Mouse (Mus musculus): ENCODE results near the gene Tram2.

Gene Tram2

DNA sequence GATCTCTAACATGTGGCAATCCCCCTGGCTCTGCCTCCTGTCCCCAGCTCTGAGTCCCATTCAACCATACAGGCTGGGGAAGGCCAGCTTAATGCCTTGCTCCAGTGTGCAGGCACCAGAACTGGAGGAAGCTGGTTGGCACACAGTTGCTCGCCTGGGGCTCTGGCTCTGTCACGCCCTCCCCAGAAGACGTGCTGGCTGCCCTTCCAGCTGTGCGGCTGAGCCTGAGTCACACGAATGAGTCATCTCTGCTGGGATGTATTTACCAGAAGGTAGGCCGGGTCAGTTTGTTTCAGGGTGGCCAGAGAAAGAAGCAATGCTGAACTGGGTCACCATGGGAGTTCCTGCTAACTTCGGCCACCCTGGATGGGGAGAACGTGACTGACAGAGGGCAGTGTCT lies 64.6 kb downstream of the Tram2 start:
- DNase-seq (ENCODE audit: low read depth, low spot score), result no peak

DNA sequence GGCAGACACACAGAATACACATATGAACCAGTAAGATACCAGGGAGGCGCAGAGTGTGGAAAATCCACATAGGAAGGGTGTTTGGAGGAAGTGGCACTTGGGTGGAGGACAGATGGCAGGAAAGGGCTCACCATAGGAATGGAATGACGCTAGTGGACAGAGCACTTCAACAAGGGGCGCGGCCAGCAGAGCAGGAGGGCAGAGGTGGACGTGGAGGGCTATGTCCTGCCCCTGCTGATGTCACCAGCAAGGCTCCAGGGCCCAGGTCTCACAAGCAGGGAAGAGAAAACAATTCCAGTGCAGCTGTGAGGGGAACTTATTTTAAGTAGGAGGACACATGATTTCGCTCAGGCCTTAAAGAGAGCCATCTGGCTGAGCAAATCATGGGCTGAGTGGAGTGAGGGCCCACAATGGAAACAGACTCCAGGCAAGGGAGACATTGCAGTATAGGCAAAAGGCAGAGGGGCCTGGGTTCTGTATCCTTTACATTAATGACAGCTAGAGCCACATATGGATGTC lies 68.7 kb downstream of the Tram2 start:
- DNase-seq (ENCODE audit: low read depth, low spot score), result no peak

GRCm38 (mm10) chr1:21008891-21009290 lies 70.1 kb downstream of the Tram2 start:
- no peak for DNase-seq (ENCODE audit: low read depth, low spot score)

GRCm38 (mm10) chr1:21007941-21008701 lies 70.9 kb downstream of the Tram2 start:
- no peak for DNase-seq (ENCODE audit: low read depth, low spot score)

GRCm38 (mm10) chr1:21006775-21007174 lies 72.3 kb downstream of the Tram2 start:
- no peak for DNase-seq (ENCODE audit: low read depth, low spot score)

DNA sequence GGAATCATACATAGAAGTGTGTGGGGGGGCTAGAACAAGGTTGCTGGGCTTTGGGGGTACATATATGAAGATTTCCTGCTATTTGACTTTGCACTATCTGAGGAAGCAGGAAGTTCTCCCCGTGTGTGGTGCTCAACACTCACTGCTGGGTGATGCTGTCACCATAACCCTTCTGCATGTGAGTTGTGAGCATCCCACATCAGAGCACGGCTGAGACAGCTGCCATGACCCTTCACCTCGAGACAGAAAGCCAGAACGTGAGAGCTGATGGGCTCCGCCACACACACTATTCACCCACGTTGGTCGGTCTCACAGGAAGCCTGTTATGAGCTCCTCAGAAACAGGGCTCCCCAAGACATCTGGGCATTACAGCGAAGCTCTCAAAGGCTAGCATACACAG lies 74.4 kb downstream of the Tram2 start:
- no peak for DNase-seq (ENCODE audit: low read depth, low spot score)

DNA sequence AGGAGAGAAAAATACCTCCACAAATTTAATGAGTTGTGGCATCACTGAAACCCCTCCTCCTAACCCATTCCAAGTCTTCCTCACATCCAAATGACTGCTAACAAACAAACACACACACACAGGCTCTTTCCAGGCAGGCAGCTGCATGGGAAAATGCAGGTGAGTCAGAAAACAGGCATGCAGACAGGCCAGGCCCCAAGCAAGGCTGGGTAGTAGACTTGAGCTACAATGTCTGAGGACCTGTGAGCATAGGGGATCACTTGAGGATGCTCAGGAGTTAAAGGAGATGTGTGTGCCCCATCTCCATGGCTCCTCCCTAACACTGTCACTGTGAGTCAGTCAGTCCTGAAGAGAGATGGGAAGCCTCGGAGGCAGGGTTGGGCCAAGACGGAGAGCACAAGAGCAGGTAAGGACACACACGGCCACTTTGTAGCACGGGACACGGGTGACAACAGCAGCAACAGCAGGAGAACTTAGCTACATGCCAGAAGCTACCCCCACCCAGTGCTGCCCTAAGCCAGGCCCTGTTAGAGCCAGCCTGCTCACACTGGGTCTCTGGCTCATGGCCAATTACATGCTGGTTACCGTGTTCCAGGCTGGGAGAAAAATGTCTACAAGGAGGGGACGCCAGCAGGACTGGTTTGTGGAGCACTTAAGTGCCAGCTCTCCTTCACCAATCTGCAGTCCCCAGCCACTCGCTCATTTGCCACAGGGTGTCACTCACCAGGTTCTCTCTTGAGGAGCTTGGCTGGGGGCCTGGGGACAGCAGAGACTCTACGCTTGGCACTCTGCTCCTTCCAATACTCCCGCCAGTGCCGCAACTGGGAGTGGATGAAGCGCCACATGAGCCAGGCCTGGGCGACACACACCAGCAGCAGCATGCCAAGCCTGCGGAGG lies 76.5 kb downstream of the Tram2 start:
- no peak for DNase-seq (ENCODE audit: low read depth, low spot score)

DNA sequence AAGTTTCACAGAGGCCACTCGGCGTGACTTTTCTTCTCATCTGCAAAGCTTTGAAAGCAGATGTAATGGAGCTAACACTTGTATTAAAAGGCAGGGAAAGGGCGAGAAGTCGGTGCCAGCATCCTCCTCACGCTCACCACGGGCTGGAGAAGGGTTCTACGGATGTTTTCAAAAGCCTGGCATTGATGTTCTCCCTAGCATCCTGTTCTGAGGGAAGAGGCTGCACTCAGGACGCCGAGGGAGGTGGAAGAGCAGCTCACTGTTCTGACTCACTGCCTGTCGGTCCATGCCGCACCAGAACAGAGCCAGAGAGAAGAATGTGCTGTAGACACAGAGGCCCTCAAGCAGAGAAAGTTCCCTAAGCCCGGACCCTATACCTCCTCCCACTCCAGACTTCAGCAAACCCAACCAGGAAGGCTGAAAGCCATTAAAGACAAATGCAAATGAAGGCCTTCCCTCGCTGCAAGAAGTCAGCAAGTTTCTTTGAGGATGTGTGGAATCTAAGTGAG lies 81.1 kb downstream of the Tram2 start:
- no peak for DNase-seq (ENCODE audit: low read depth, low spot score)

DNA sequence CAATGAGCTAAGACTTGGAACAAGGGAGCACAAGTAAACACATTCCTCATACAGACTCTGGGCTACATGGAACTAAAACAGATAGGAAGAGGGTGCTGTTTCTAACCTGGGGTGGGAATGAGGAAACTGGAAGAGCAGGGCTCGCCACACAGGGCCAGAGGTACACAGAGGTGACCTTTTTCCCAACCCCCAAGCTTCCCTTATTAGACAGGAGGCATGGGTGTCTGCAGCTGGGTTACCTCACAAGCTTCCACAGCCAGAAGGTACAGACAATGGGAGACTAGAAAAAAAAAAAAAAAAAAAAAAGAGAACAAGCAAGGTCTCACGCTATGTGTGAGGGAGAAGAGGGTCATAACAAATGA lies 81.7 kb downstream of the Tram2 start:
- no peak for DNase-seq (ENCODE audit: low read depth, low spot score)

DNA sequence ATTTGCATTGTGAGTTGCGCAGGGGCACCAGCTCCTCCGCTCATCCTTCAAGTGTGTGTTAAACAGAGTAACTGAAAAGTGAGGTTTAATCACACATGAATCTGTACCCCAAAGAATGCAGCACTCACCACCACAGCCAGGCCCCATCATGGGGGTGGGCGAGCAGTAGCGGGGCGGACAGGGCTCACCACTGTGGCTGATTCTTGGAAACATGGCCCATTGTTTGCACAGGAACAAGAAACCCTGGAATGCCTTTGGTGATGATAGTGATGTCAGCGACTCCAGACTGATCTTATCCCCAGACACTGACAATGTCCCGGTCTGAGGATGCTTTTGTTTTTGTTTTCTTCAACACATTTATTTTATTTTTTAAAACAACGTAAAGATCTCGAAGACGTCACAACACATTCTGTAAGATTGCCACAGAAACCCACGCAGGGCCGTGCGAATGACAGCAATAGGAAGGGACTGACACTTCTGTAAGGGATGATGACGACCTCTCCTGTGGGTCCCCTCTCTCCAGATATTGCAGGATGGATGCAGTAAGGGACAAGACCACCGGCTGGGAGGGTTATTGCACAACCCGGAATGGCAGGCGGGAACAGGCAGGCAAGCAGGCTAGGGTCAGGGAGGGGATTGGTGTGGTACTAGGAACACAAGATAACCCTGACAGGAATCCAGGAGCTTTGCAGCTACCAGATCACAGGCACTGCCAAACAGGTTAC lies 82.3 kb downstream of the Tram2 start:
- DNase-seq (ENCODE audit: low read depth, low spot score), result no peak

GRCm38 (mm10) chr1:20995331-20995986 lies 83.6 kb downstream of the Tram2 start:
- no peak for DNase-seq (ENCODE audit: low read depth, low spot score)

DNA sequence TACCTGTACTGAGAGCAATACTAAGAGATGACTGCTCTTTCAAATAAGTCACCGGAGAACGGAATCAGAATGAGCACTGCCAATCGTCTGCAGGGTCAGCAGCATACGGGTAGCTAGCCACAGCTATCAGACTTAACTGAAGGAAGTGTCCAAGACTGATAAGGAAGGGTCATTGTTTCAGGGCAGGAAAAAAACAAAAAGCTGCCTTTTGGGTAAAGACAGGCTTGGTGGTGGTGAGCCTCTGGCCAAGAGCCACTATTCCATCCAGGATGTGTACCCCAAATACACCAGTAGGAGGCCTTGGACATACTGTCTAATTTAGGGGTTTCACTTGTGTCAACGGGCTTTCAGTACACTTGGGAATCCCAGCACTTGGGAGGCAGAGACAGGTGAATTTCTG lies 84.7 kb downstream of the Tram2 start:
- no peak for DNase-seq (ENCODE audit: low read depth, low spot score)

GRCm38 (mm10) chr1:20993690-20994089 lies 85.3 kb downstream of the Tram2 start:
- DNase-seq (ENCODE audit: low read depth, low spot score), result no peak

GRCm38 (mm10) chr1:20989461-20990083 lies 89.5 kb downstream of the Tram2 start:
- no peak for DNase-seq (ENCODE audit: low read depth, low spot score)

DNA sequence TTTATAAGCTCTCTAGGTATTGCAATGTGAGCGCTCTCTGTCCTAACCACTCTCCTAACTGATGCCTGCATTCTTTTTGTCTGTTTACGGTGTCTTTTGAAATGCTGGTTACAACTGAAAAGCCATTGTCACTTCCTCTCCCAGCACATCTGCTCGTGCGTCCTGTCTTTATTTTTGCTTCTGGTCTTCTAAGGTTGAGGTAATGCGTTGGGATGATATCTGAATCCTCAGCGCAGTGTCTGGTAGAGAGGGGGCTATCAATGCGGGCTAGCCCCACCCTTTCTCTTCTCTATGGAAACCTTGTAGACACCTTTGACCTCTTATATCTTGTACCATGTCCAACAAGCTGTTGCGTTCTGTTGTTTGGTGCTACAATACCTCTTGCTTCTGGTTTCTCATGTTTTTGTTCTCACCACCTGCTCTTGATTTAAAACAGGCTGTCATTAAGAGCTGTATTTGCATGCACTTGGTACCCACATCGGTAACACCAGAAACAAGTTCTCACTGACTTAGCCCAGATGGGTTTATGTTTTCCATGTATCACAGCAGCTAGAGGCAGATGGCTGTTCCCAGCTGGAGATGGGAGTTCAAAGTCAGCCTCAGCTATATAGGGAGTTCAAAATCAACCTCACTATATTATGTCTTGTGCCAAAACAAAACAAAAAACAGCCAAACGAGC lies 92.5 kb downstream of the Tram2 start:
- no peak for DNase-seq (ENCODE audit: low read depth, low spot score)

DNA sequence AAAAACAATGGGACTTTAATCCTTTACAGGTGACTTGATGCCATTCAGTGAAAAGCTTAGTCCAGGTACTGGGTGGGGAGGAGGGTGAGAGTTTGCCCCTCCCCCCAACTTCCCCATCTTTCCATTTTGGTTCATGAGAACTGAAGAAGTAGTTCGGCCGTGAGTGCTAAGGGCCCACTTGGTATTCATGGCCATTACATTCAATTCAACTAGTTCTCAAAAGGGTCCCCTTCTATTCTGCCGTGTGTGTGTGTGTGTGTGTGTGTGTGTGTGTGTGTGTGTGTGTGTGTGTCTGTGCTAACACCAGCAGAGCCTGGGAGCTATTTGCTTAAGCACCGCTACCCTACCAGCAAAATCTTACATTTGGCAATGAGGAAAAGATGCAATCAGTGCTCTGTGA lies 94.4 kb downstream of the Tram2 start:
- no peak for DNase-seq (ENCODE audit: low read depth, low spot score)

GRCm38 (mm10) chr1:20984103-20984502 lies 94.9 kb downstream of the Tram2 start:
- DNase-seq (ENCODE audit: low read depth, low spot score), result no peak

DNA sequence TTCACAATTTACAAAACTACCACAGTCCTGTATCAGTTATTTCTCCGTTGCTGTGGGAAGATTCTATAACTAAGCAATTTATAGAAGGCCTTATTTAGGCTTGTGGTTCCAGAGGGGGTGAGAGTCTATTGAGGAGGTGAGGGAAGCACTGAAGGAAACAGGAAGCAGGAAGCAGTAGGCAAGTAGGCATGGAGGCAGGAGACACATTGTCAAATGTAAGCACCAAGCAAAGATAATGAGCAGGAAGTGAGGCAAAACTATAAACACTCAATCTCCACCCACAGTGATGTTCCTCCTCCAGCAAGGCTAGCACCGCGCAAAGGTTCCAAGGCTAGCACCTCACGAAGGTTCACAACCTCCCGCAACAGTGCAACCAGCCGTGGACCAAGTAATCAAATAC lies 97.3 kb downstream of the Tram2 start:
- no peak for DNase-seq (ENCODE audit: low read depth, low spot score)

DNA sequence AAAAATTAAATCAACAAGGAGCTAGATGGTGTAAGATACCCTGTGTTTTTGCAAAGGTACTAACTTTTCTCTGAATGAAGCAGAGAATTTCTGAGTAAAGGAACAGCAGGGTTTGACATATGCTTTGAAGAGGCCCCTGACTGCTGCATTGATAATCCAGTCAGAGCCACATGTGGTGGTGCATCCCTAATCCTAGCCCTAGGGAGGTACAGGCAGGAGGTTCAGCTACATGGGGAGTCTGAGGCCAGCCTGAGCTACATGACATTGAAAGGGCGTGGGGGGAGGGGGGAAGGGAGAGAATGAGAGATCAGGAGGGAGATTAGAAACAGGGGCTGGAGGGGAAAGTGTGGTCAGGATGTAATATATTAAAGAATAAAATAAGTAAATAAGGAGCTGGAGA lies 98.5 kb downstream of the Tram2 start:
- DNase-seq (ENCODE audit: low read depth, low spot score), result no peak
